Comparison of ENCODE assay signal across 26 mouse cellular contexts in the genomic region with DNA sequence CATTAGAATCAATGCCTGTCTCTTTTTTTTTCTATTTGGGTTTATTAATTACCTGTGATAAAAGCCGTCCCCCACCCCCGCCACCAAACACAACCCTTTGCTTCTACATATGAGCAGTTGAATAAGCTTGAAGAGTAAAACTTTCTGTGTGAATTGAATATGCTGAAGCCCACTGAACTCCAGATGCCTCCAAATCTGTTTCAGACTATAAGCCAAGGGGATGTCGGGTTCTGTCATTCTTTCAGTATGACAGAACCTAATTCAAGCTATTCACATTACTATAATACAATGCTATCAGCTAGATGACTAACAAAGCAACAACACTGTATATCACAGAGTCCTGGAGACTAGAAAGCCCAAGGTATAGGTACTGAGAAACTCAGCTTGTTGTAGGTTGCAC.
"Had no signal": no experiment of that assay in that cellular context is flagged by ENCODE, and none has a peak within 500 bp of the region (broad histone marks: within the 10 kb centered on the region; RNA-seq: fewer than 3 reads in every experiment).

No protein-coding gene starts in this region.

- DNase-seq: gastrocnemius, postnatal 14 days; gastrocnemius, postnatal 36 days; heart, adult 11 months; heart, adult 2 months; heart, postnatal 14 days; heart, postnatal 36 days; kidney, adult 11 months; kidney, adult 2 months; kidney, adult 9 months; kidney, postnatal 14 days; kidney, postnatal 36 days; layer of hippocampus, postnatal 36 days; left cerebral cortex, postnatal 4 days had no signal

- H3K4me2 ChIP-seq: heart, embryonic 11.5 days; heart, embryonic 13.5 days; heart, embryonic 15.5 days; hindbrain, embryonic 13.5 days; hindbrain, embryonic 15.5 days; kidney, embryonic 15.5 days; limb, embryonic 13.5 days; limb, embryonic 15.5 days; liver, embryonic 12.5 days had no signal

- H3K27ac ChIP-seq: heart, adult 2 months; heart, embryonic 13.5 days; heart, embryonic 15.5 days; hindbrain, embryonic 13.5 days; hindbrain, embryonic 15.5 days; hindbrain, postnatal 0 days; kidney, embryonic 15.5 days; kidney, postnatal 0 days; limb, embryonic 13.5 days; limb, embryonic 15.5 days; liver, embryonic 12.5 days; liver, embryonic 14.5 days had no signal

- H3K4me3 ChIP-seq: heart, adult 2 months; heart, embryonic 13.5 days; heart, embryonic 15.5 days; hindbrain, embryonic 13.5 days; hindbrain, embryonic 15.5 days; kidney, embryonic 15.5 days; limb, embryonic 13.5 days; limb, embryonic 15.5 days; liver, embryonic 12.5 days had no signal

- H3K9me3 ChIP-seq: heart, embryonic 13.5 days; heart, embryonic 15.5 days; hindbrain, embryonic 13.5 days; hindbrain, embryonic 15.5 days; kidney, embryonic 15.5 days; limb, embryonic 13.5 days; limb, embryonic 15.5 days; liver, embryonic 12.5 days had no signal

- H3K9ac ChIP-seq: heart, embryonic 13.5 days; heart, embryonic 15.5 days; hindbrain, embryonic 13.5 days; hindbrain, embryonic 15.5 days; kidney, embryonic 15.5 days; limb, embryonic 13.5 days; limb, embryonic 15.5 days; liver, embryonic 12.5 days; liver, embryonic 14.5 days had no signal

- H3K4me1 ChIP-seq: heart, embryonic 13.5 days; heart, embryonic 15.5 days; hindbrain, embryonic 13.5 days; hindbrain, embryonic 15.5 days; kidney, embryonic 15.5 days; limb, embryonic 13.5 days; limb, embryonic 15.5 days; liver, embryonic 12.5 days had no signal

- ATAC-seq: hindbrain, postnatal 0 days; intestine, embryonic 16.5 days; liver, embryonic 12.5 days had no signal

- H3K36me3 ChIP-seq: heart, embryonic 13.5 days; heart, embryonic 15.5 days; hindbrain, embryonic 13.5 days; hindbrain, embryonic 15.5 days; kidney, embryonic 15.5 days; limb, embryonic 13.5 days; limb, embryonic 15.5 days; liver, embryonic 12.5 days had no signal

- H3K27me3 ChIP-seq: heart, embryonic 13.5 days; heart, embryonic 15.5 days; hindbrain, embryonic 13.5 days; hindbrain, embryonic 15.5 days; kidney, embryonic 15.5 days; limb, embryonic 13.5 days; limb, embryonic 15.5 days; liver, embryonic 12.5 days had no signal
